Mouse (Mus musculus) retina, postnatal 1 day (tissue): ENCODE measurements around the gene Lrmda.

ENCODE experiments used
- DNase-seq: peaks from one replicate; pipeline ENCODE4 v3.0.0-alpha.2; 2012

Lrmda gene

GRCm38 (mm10) chr14:22918931-22919330, 899.4 kb downstream of the Lrmda start:
- DNase-seq = no peak

- no peak for DNase-seq
Measured at GRCm38 (mm10) chr14:22921152-22921551, 901.6 kb downstream of the Lrmda start.

- no peak for DNase-seq
Measured at GRCm38 (mm10) chr14:22921796-22922195, 902.3 kb downstream of the Lrmda start.

- no peak for DNase-seq
Measured at GRCm38 (mm10) chr14:22922571-22922970, 903.1 kb downstream of the Lrmda start.

- no peak for DNase-seq
Measured at GRCm38 (mm10) chr14:22923251-22923650, 903.7 kb downstream of the Lrmda start.

- DNase-seq = no peak
Measured at GRCm38 (mm10) chr14:22928263-22928662, 908.8 kb downstream of the Lrmda start.

GRCm38 (mm10) chr14:22928683-22929082, 909.2 kb downstream of the Lrmda start:
- DNase-seq = no peak

GRCm38 (mm10) chr14:22929585-22929984, 910.1 kb downstream of the Lrmda start:
- DNase-seq = no peak

- no peak for DNase-seq
Measured at GRCm38 (mm10) chr14:22930488-22931046, 911.1 kb downstream of the Lrmda start.

- no peak for DNase-seq
Measured at GRCm38 (mm10) chr14:22931114-22931822, 911.8 kb downstream of the Lrmda start.

- DNase-seq = no peak
Measured at GRCm38 (mm10) chr14:22936701-22937100, 917.2 kb downstream of the Lrmda start.

GRCm38 (mm10) chr14:22940576-22940975, 921.1 kb downstream of the Lrmda start:
- no peak for DNase-seq

GRCm38 (mm10) chr14:22942569-22942968, 923.1 kb downstream of the Lrmda start:
- no peak for DNase-seq

GRCm38 (mm10) chr14:22949466-22949865, 930.0 kb downstream of the Lrmda start:
- no peak for DNase-seq

GRCm38 (mm10) chr14:22952981-22953380, 933.5 kb downstream of the Lrmda start:
- DNase-seq = no peak

GRCm38 (mm10) chr14:22960166-22960565, 940.7 kb downstream of the Lrmda start:
- no peak for DNase-seq

GRCm38 (mm10) chr14:22964796-22965660, 945.5 kb downstream of the Lrmda start:
- DNase-seq = peak; percentile 4

- no peak for DNase-seq
Measured at GRCm38 (mm10) chr14:22968705-22969104, 949.2 kb downstream of the Lrmda start.

GRCm38 (mm10) chr14:22986736-22987135, 967.2 kb downstream of the Lrmda start:
- no peak for DNase-seq

GRCm38 (mm10) chr14:22988090-22988669, 968.7 kb downstream of the Lrmda start:
- DNase-seq = no peak

GRCm38 (mm10) chr14:22995184-22995935, 975.8 kb downstream of the Lrmda start:
- DNase-seq = no peak

- DNase-seq = no peak
Measured at GRCm38 (mm10) chr14:22998906-22999305, 979.4 kb downstream of the Lrmda start.

GRCm38 (mm10) chr14:23011989-23012388, 992.5 kb downstream of the Lrmda start:
- DNase-seq = no peak
